Mouse (Mus musculus) myocyte (in vitro differentiated cells): ENCODE measurements at regions not wholly inside any gene's neighbourhood (a gene's known extent, or its start where the extent isn't known, plus 50 kb on each side); places are given as distances from the start of the nearest gene placed in this dataset.

Source experiments
- CEBPB ChIP-seq: IDR thresholded peaks from 2 replicates; pipeline ENCODE4 v1.6.1; 2011; ENCODE audit warnings: mild to moderate bottlenecking, moderate library complexity; ENCODE audit not compliant: poor library complexity, insufficient read depth, severe bottlenecking
- E2F4 ChIP-seq: IDR thresholded peaks from one replicate; pipeline ENCODE4 v1.6.1; 2011; ENCODE audit warnings: mild to moderate bottlenecking, control low read depth, moderate library complexity; ENCODE audit not compliant: insufficient read depth
- MAX ChIP-seq: IDR thresholded peaks from one replicate; pipeline ENCODE4 v1.6.1; 2011; ENCODE audit warnings: low read depth, mild to moderate bottlenecking, control low read depth
- MYOD1 ChIP-seq, 3 experiments: IDR thresholded peaks; one replicate each; pipeline ENCODE4 v1.6.1; 2011; ENCODE audit warnings: control low read depth in 2 of 3, low read depth in 2 of 3, mild to moderate bottlenecking in 2 of 3, moderate library complexity in 1 of 3; ENCODE audit not compliant: insufficient read length in 2 of 3, control insufficient read depth in 1 of 3
- MYOG ChIP-seq, 3 experiments: IDR thresholded peaks; one replicate each; pipeline ENCODE4 v1.6.1; 2011; ENCODE audit warnings: control low read depth in 2 of 3, low read depth in 2 of 3, mild to moderate bottlenecking in 2 of 3; ENCODE audit not compliant: insufficient read length in 2 of 3, control insufficient read depth in 1 of 3, insufficient read depth in 1 of 3
- POLR2A ChIP-seq: IDR thresholded peaks from one replicate; pipeline ENCODE4 v1.6.1; 2011; ENCODE audit warnings: low read depth, mild to moderate bottlenecking, control low read depth, moderate library complexity; ENCODE audit not compliant: insufficient read length
- POLR2AphosphoS2 ChIP-seq: IDR thresholded peaks from one replicate; pipeline ENCODE4 v1.6.1; 2011; ENCODE audit warnings: low read depth, control low read depth; ENCODE audit not compliant: insufficient read length
- SRF ChIP-seq: IDR thresholded peaks from one replicate; pipeline ENCODE4 v1.6.1; 2011; ENCODE audit warnings: low read depth; ENCODE audit not compliant: control insufficient read depth, insufficient read length
- TCF12 ChIP-seq: IDR thresholded peaks from one replicate; pipeline ENCODE4 v1.6.1; 2011; ENCODE audit warnings: mild to moderate bottlenecking, control low read depth; ENCODE audit not compliant: poor library complexity, insufficient read depth, severe bottlenecking
- USF1 ChIP-seq: IDR thresholded peaks from one replicate; pipeline ENCODE4 v1.6.1; 2011; ENCODE audit warnings: low read depth, mild to moderate bottlenecking, control low read depth, moderate library complexity

DNA sequence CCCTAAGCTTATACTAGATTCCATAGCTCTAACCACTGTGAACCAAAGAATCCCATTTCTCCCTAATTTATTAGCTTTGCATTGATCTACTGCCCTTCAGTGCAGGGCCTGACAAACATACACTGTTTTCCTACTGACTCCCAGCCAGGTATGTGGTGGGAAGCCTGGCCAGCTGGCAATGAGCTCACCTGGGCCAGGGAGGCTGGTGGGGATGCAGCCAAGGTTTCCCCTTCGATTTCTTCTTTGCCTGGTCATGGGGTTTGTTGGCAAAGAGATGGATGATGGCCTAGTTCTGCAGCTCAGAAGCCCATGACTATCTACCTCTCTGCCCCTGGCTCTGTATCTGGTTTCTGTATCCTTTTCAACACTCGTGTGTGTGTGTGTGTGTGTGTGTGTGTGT lies 50.1 kb upstream of the Emx2 start:
- no peak for TF ChIP-seq MYOG (IDR thresholded peaks at IDR 0.05; ENCODE audit: control insufficient read depth in 1 of 3, insufficient read depth in 1 of 3, insufficient read length in 2 of 3, low read depth in 2 of 3)
- TF ChIP-seq CEBPB: no peak
- TF ChIP-seq E2F4: no peak
- TF ChIP-seq USF1: no peak
- TF ChIP-seq POLR2A: no peak
- no peak for TF ChIP-seq MAX
- TF ChIP-seq TCF12: no peak
- TF ChIP-seq POLR2AphosphoS2: no peak
- no peak for TF ChIP-seq SRF
- TF ChIP-seq MYOD1 (IDR thresholded peaks at IDR 0.05; ENCODE audit: control insufficient read depth in 1 of 3, insufficient read length in 2 of 3, low read depth in 2 of 3): no peak
